Mouse (Mus musculus): ENCODE measurements around the gene Papolb. TPM values are rescaled to one million over a fixed set of nuclear protein-coding genes. Genes with fewer than 3 reads are reported as not detected.

Papolb gene
- total RNA-seq, 2 experiments from 2014 or later = 0.36 TPM; not detected in 1

Other genes starting within 250 kb of the Papolb start
- gene Foxk1, start 128.6 kb downstream of the Papolb start, total RNA-seq (2021) = 10 to 100 TPM; 21.3 to 22.3 TPM
- 10 to 100 TPM; 13.4 to 17.9 TPM for gene Ap5z1, start 66.1 kb downstream of the Papolb start, total RNA-seq (2021)
- 1 to 10 TPM; 3.3 to 5.5 TPM for gene Radil, start 21.0 kb upstream of the Papolb start, total RNA-seq (2021)
- 10 to 100 TPM; 21.6 to 35.2 TPM for gene Mmd2, start 78.7 kb upstream of the Papolb start, total RNA-seq (2021)
- gene Wipi2, start 97.6 kb upstream of the Papolb start, total RNA-seq (2021) = 100 to 1,000 TPM in 1 of 2 experiments, 10 to 100 TPM in 1; 95.2 to 104 TPM
- gene Slc29a4, start 162.4 kb upstream of the Papolb start, total RNA-seq (2021) = 10 to 100 TPM; 14.4 to 22.8 TPM

Measured in adrenal gland, postnatal 36 days (tissue).